ENCODE assay signal across 8 mouse cellular contexts in genomic region chr15:84714730-84715129, GRCm38 (mm10). TPM values are rescaled to one million over a fixed set of nuclear protein-coding genes. Genes with fewer than 3 reads are reported as not detected.
DNase-seq lines count a peak whose midpoint lies in the region; ATAC-seq and TF ChIP-seq lines count a peak whose summit lies in the region.

No protein-coding gene starts in this region.

- TF ChIP-seq POLR2A in embryonic fibroblast, embryonic 13.5 days (IDR thresholded peaks at IDR 0.05; ENCODE audit: low read depth, low read length) = peak; percentile 51; the same call in 1 of the 2 replicates
- no peak for TF ChIP-seq POLR2A in small intestine, adult 2 months (IDR thresholded peaks at IDR 0.05; ENCODE audit: low read depth, low read length)

- WGBS in heart, embryonic 16.5 days = under 1% methylated on average over 17 of the region's 17 CpGs
- 2% methylated on average over 17 of the region's 17 CpGs for WGBS in small intestine, adult 2 months

- TF ChIP-seq CTCF in embryonic fibroblast, embryonic 13.5 days (IDR thresholded peaks at IDR 0.05; ENCODE audit: borderline replicate concordance, insufficient read depth, low read length) = no peak
- TF ChIP-seq CTCF in small intestine, adult 2 months (IDR thresholded peaks at IDR 0.05; ENCODE audit: extremely low read depth, insufficient read length, insufficient replicate concordance, low read depth, low read length) = peak; percentile 27; the same call in 1 of the 2 replicates

- no peaks in the 10 kb centered on the region for H3K36me3 ChIP-seq in heart, embryonic 16.5 days (ENCODE audit: control insufficient read depth, insufficient read depth)
- no peaks in the 10 kb centered on the region for H3K36me3 ChIP-seq in small intestine, adult 2 months (ENCODE audit: control insufficient read depth, insufficient read depth, low read length)

- H3K4me3 ChIP-seq in embryonic fibroblast, embryonic 13.5 days (ENCODE audit: insufficient read depth, low read length) = no peak overlapping the region
- H3K4me3 ChIP-seq in heart, embryonic 16.5 days (ENCODE audit: low read length) = peak overlapping the region; percentile 43
- peak overlapping the region; percentile 37 for H3K4me3 ChIP-seq in small intestine, adult 2 months (ENCODE audit: low read depth, low read length)

- ATAC-seq in heart, embryonic 16.5 days (replicated peaks; ENCODE audit: extremely low read depth, insufficient read depth, low FRiP score) = peak; percentile 72

- no peaks in the 10 kb centered on the region for H3K9me3 ChIP-seq in heart, embryonic 16.5 days (replicated peaks; ENCODE audit: control insufficient read depth, low read length)

- H3K27me3 ChIP-seq in heart, embryonic 16.5 days (ENCODE audit: control insufficient read depth, insufficient read depth, low read length) = no peaks in the 10 kb centered on the region; the same call in 1 of the 2 replicates
- H3K27me3 ChIP-seq in small intestine, adult 2 months (ENCODE audit: control insufficient read depth, insufficient read depth, low read length) = no peaks in the 10 kb centered on the region

- H3K4me2 ChIP-seq in heart, embryonic 16.5 days (ENCODE audit: low read depth, low read length) = peak overlapping the region; percentile 68

- H3K9ac ChIP-seq in heart, embryonic 16.5 days (ENCODE audit: low read length) = peak overlapping the region; percentile 70

- peaks cover 15% of the 10 kb centered on the region for H3K4me1 ChIP-seq in embryonic fibroblast, embryonic 13.5 days (ENCODE audit: control insufficient read depth, insufficient read depth, low read length)
- H3K4me1 ChIP-seq in heart, embryonic 16.5 days (ENCODE audit: control insufficient read depth, insufficient read depth, low read length) = peaks cover 26% of the 10 kb centered on the region
- H3K4me1 ChIP-seq in small intestine, adult 2 months (ENCODE audit: control insufficient read depth, insufficient read depth, insufficient read length, low read length) = peaks cover 13% of the 10 kb centered on the region

- H3K27ac ChIP-seq in embryonic fibroblast, embryonic 13.5 days (ENCODE audit: insufficient read depth, low read length) = peak overlapping the region; percentile 85
- peak overlapping the region; percentile 89 for H3K27ac ChIP-seq in heart, embryonic 16.5 days (ENCODE audit: low read length)
- peak overlapping the region; percentile 81 for H3K27ac ChIP-seq in small intestine, adult 2 months (ENCODE audit: insufficient read depth, low read depth, low read length)

- DNase-seq in 3T3-L1 (ENCODE audit: low read depth, low spot score) (peak; percentile 86), R1 (ENCODE audit: low read depth, low spot score) (peak; percentile 94)
- DNase-seq in kidney, postnatal 14 days = peak; percentile 92
- DNase-seq in lung, postnatal 4 days = peak; percentile 92 to 96
- DNase-seq in cerebellum, adult 9-10 months = no peak

RNA-seq across cellular contexts. Expression of gene Arhgap8, which starts 5.1 kb away (rescaled TPM):
- polyA plus RNA-seq in embryonic fibroblast, embryonic 13.5 days (2011; ENCODE audit: insufficient read length, low read depth, missing spikeins) = 2.0 and 3.0 TPM in 2 replicates
- 7.4 and 10.1 TPM in 2 replicates for polyA plus RNA-seq in heart, embryonic 16.5 days (2015; fragmentation: Nextera tagmentation; extraction: Ambion mirVana)
- polyA plus RNA-seq in small intestine, adult 2 months (2012; rRNA removed) = 4.2 and 6.3 TPM in 2 replicates

RNA-seq across cellular contexts. Expression of gene Prr5, which starts 45.3 kb away (rescaled TPM):
- 18.6 and 19.5 TPM in 2 replicates for polyA plus RNA-seq in embryonic fibroblast, embryonic 13.5 days (2011; ENCODE audit: insufficient read length, low read depth, missing spikeins)
- polyA plus RNA-seq in heart, embryonic 16.5 days (2015; fragmentation: Nextera tagmentation; extraction: Ambion mirVana) = 11.3 and 14.8 TPM in 2 replicates
- polyA plus RNA-seq in small intestine, adult 2 months (2012; rRNA removed) = 43.2 and 82.9 TPM in 2 replicates
